Mouse (Mus musculus) limb, embryonic 11.5 days (tissue): ENCODE results near the gene Btbd7. TPM values are rescaled to one million over a fixed set of nuclear protein-coding genes. Genes with fewer than 3 reads are reported as not detected.
A peak's percentile ranks its signal among the peaks of the same experiment; 100 is the strongest.

Experiments used
- ATAC-seq: fragments of 200-750 bp; cut with Nextera tagmentation; 2 replicates; pipeline ENCODE4 v1.8.0; 2017; ENCODE audit warnings: low read depth; ENCODE audit not compliant: insufficient number of reproducible peaks, low FRiP score, low TSS enrichment
- DNase-seq: peaks from one replicate; pipeline ENCODE4 v3.0.0-alpha.2; 2015; ENCODE audit warnings: low spot score
- H3K27ac ChIP-seq: fragments of 300-500 bp; sonication (generic); replicated peaks from 2 replicates; pipeline ENCODE4 v1.5.1; 2014; ENCODE audit warnings: low read depth, mild to moderate bottlenecking, low read length
- H3K27me3 ChIP-seq: fragments of 300-500 bp; sonication (generic); 2 replicates; pipeline ENCODE4 v1.6.1; 2014; ENCODE audit warnings: mild to moderate bottlenecking, low read length, mixed read lengths; ENCODE audit not compliant: control insufficient read depth, insufficient read depth
- H3K36me3 ChIP-seq: fragments of 300-500 bp; sonication (generic); 2 replicates; pipeline ENCODE4 v1.6.1; 2014; ENCODE audit warnings: mild to moderate bottlenecking, low read length, moderate library complexity, mixed read lengths; ENCODE audit not compliant: control insufficient read depth, insufficient read depth
- H3K4me1 ChIP-seq: fragments of 300-500 bp; sonication (generic); 2 replicates; pipeline ENCODE4 v1.6.1; 2014; ENCODE audit warnings: low read length, mixed read lengths; ENCODE audit not compliant: control insufficient read depth, insufficient read depth
- H3K4me2 ChIP-seq: fragments of 300-500 bp; sonication (generic); 2 replicates; pipeline ENCODE4 v1.6.1; 2014; ENCODE audit warnings: low read depth, mild to moderate bottlenecking, moderate library complexity; ENCODE audit not compliant: severe bottlenecking
- H3K4me3 ChIP-seq: fragments of 300-500 bp; sonication (generic); 2 replicates; pipeline ENCODE4 v1.5.1; 2014; ENCODE audit warnings: low read depth, low read length
- H3K9ac ChIP-seq: fragments of 300-500 bp; sonication (generic); 2 replicates; pipeline ENCODE4 v1.6.1; 2014; ENCODE audit warnings: mild to moderate bottlenecking, low read length
- H3K9me3 ChIP-seq: fragments of 300-500 bp; sonication (generic); 2 replicates; pipeline ENCODE4 v1.6.1; 2016; ENCODE audit warnings: low read length; ENCODE audit not compliant: control insufficient read depth
- WGBS: fragments of 180-500 bp; shearing (Covaris S2); extraction: QIAGEN DNeasy Blood & Tissue Kit; methylation state at CpG from one replicate; pipeline ENCODE4 v1.1.7; 2014; 5-methylcytosine and 5-hydroxymethylcytosine counted together
- polyA plus RNA-seq: library from polyadenylated mRNA; unstranded; fragments of >200 nt; fragmentation: Nextera tagmentation; extraction: Ambion mirVana; gene quantifications from 2 replicates; pipeline ENCODE4 v1.2.1, GENCODE M21; 2014

Btbd7 gene
- polyA plus RNA-seq, 1 experiment from 2014 or later: 19.7 TPM

GRCm38 (mm10) chr12:102772676-102773075 is 105.6 kb downstream of the Btbd7 start:
- H3K4me1 ChIP-seq: no peaks in the 10 kb centered on the region
- no peak overlapping the region for H3K9ac ChIP-seq
- H3K4me3 ChIP-seq: no peak overlapping the region
- H3K27me3 ChIP-seq: no peaks in the 10 kb centered on the region
- no peak overlapping the region for H3K4me2 ChIP-seq
- 96% methylated on average over 5 of the region's 5 CpGs for WGBS
- DNase-seq: no peak
- peaks cover 25% of the 10 kb centered on the region for H3K36me3 ChIP-seq
- no peaks in the 10 kb centered on the region for H3K9me3 ChIP-seq
- no peak overlapping the region for H3K27ac ChIP-seq
- ATAC-seq: no peak

DNA sequence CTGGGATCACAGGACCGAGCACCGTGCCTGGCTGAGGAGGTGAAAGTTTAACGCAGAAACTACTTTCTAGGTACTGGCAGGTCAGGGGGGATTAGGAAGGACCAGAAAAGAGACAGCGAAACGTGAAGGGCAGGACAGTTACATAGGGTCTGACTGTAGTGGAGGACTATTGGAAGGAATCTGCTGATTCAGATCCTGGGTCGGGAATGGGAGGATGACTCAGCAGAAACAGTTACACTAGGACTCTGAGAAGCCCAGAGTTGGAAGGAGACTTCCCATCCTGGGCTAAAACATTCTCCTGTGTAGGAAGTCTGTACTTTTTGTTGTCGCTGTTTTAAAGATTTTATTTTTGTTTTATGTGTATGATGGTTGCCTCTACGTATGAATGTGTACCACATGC is 106.7 kb downstream of the Btbd7 start:
- H3K27me3 ChIP-seq: no peaks in the 10 kb centered on the region
- H3K9ac ChIP-seq: no peak overlapping the region
- 96% methylated on average over 8 of the region's 8 CpGs for WGBS
- H3K9me3 ChIP-seq: no peaks in the 10 kb centered on the region
- no peak overlapping the region for H3K4me2 ChIP-seq
- H3K4me1 ChIP-seq: no peaks in the 10 kb centered on the region
- DNase-seq: no peak
- no peak overlapping the region for H3K4me3 ChIP-seq
- no peak overlapping the region for H3K27ac ChIP-seq
- ATAC-seq: no peak
- H3K36me3 ChIP-seq: peaks cover 23% of the 10 kb centered on the region

DNA sequence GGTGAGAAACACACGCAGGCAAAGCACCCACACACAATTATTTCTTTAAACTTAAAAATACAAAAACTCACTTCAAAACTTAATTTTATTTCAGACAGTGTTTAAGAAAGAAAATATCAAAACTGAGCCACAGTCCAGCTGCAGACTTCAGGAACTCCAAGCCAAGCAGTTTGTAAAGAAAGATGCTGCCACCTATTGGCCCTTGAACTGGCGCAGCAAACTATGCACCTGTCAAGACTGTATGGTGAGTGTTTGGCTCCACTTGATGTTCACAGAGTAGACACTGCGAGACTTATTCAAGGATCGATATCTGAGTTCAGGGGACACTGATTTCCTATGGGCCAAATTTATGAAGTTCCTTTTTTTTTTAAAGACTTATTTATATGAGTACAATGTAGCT is 109.3 kb downstream of the Btbd7 start:
- Histone ChIP-seq H3K36me3 (peaks cover 19% of the 10 kb centered on the region), H3K4me3 (no peak overlapping the region), H3K4me2 (no peak overlapping the region), H3K9ac (no peak overlapping the region), H3K27me3 (no peaks in the 10 kb centered on the region), H3K4me1 (no peaks in the 10 kb centered on the region), H3K27ac (no peak overlapping the region), H3K9me3 (no peaks in the 10 kb centered on the region)
- DNase-seq (no peak), ATAC-seq (no peak)
- WGBS: 94% methylated on average over 4 of the region's 4 CpGs

DNA sequence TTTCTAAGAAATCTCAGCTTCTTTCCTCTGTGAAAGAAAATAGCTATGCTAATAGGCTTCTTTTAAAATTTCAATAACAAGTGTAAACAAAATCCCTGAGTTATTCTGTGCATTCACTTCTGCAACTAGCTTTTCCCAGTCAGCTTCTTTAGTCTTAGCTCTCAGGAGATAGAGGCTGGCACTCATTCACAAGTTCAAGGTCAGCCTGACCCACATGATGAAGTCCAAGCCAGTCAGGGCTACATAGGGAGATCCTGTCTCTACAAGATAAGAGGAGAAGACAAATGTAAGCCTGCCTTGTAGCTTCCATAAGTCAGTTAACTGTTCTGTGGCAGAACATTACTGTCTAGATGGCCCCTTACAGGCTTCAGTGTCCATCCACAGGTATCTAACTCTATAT is 114.6 kb downstream of the Btbd7 start:
- no peak overlapping the region for H3K9ac ChIP-seq

GRCm38 (mm10) chr12:102761668-102762067 is 116.6 kb downstream of the Btbd7 start:
- H3K9ac ChIP-seq: no peak overlapping the region
- no peaks in the 10 kb centered on the region for H3K9me3 ChIP-seq
- H3K27ac ChIP-seq: no peak overlapping the region
- ATAC-seq (no peak), DNase-seq (no peak)
- WGBS: 89% methylated on average over 3 of the region's 3 CpGs
- no peak overlapping the region for H3K4me2 ChIP-seq
- no peak overlapping the region for H3K4me3 ChIP-seq
- H3K4me1 ChIP-seq: peaks cover 6% of the 10 kb centered on the region; the same call in 1 of the 2 replicates
- H3K27me3 ChIP-seq: no peaks in the 10 kb centered on the region
- peaks cover 2% of the 10 kb centered on the region; the same call in 1 of the 2 replicates for H3K36me3 ChIP-seq

More for the DNA sequence above, 114.6 kb downstream of the Btbd7 start:
- Histone ChIP-seq H3K27ac (no peak overlapping the region), H3K36me3 (peaks cover 2% of the 10 kb centered on the region; the same call in 1 of the 2 replicates), H3K4me3 (no peak overlapping the region), H3K9me3 (no peaks in the 10 kb centered on the region), H3K4me1 (peaks cover 6% of the 10 kb centered on the region; the same call in 1 of the 2 replicates), H3K4me2 (no peak overlapping the region), H3K27me3 (no peaks in the 10 kb centered on the region)
- DNase-seq (no peak), ATAC-seq (no peak)

GRCm38 (mm10) chr12:102758936-102759335 is 119.3 kb downstream of the Btbd7 start:
- ATAC-seq (no peak), DNase-seq (no peak)
- H3K27me3 ChIP-seq: no peaks in the 10 kb centered on the region
- H3K27ac ChIP-seq: no peak overlapping the region
- H3K36me3 ChIP-seq: peaks cover 2% of the 10 kb centered on the region; the same call in 1 of the 2 replicates
- peaks cover 6% of the 10 kb centered on the region; the same call in 1 of the 2 replicates for H3K4me1 ChIP-seq
- WGBS: 2% methylated on average over 5 of the region's 5 CpGs
- H3K4me2 ChIP-seq: peak overlapping the region; percentile 71
- H3K9ac ChIP-seq: peak overlapping the region; percentile 73
- no peaks in the 10 kb centered on the region for H3K9me3 ChIP-seq
- H3K4me3 ChIP-seq: peak overlapping the region; percentile 73

- Histone ChIP-seq H3K9ac (peak within 1 kb of the TSS; percentile 82), H3K4me3 (peak within 1 kb of the TSS; percentile 73), H3K4me2 (peak within 1 kb of the TSS; percentile 71), H3K36me3 (no peaks in the 10 kb centered on the region), H3K9me3 (no peaks in the 10 kb centered on the region), H3K27me3 (no peaks in the 10 kb centered on the region), H3K27ac (peak within 1 kb of the TSS; percentile 63), H3K4me1 (peaks cover 6% of the 10 kb centered on the region; the same call in 1 of the 2 replicates)
- 1% methylated on average over 10 of the region's 10 CpGs for WGBS
- ATAC-seq (no peak), DNase-seq (no peak)
Observed at GRCm38 (mm10) chr12:102758403-102758756, 119.9 kb downstream of the Btbd7 start, which contains the start of gene Gm20604. Gene Gm20604 (minus strand): TSS chr12:102758672.

- H3K27me3 ChIP-seq: no peaks in the 10 kb centered on the region
- H3K4me2 ChIP-seq: peak within 1 kb of the TSS; percentile 71
- peak within 1 kb of the TSS; percentile 82 for H3K9ac ChIP-seq
- DNase-seq: peak; percentile 97
- ATAC-seq: peak; percentile 95
- H3K4me3 ChIP-seq: peak within 1 kb of the TSS; percentile 73
- no peaks in the 10 kb centered on the region for H3K36me3 ChIP-seq
- peaks cover 6% of the 10 kb centered on the region; the same call in 1 of the 2 replicates for H3K4me1 ChIP-seq
- H3K27ac ChIP-seq: peak within 1 kb of the TSS; percentile 63
- H3K9me3 ChIP-seq: no peaks in the 10 kb centered on the region
- WGBS: under 1% methylated on average over 71 of the region's 73 CpGs
Observed at GRCm38 (mm10) chr12:102757689-102758402, 120.4 kb downstream of the Btbd7 start, which contains the start of the genes Gm28051, Gon7 and Ubr7. Gene Gm28051 (minus strand): TSS chr12:102757765. Gene Gon7 (minus strand): TSS chr12:102757803. Gene Ubr7 (plus strand): TSS chr12:102757967.
